Mouse (Mus musculus): ENCODE results near the gene Supt5. TPM values are rescaled to one million over a fixed set of nuclear protein-coding genes. Genes with fewer than 3 reads are reported as not detected.

The Supt5 gene
- total and polyA plus RNA-seq, 3 experiments, result 35.5 to 111 (median 67.3) TPM

GRCm38 (mm10) chr7:28356981-28357380 is 18.4 kb upstream of the Supt5 start:
- TF ChIP-seq MAX (IDR thresholded peaks at IDR 0.05; ENCODE audit: low read length) (no peak), TBP (conservative IDR thresholded peaks at IDR 0.05; ENCODE audit: low read depth, low read length) (no peak), GABPA (IDR thresholded peaks at IDR 0.05; ENCODE audit: insufficient replicate concordance, low read depth, low read length) (no peak), UBTF (IDR thresholded peaks at IDR 0.05; ENCODE audit: low read depth, low read length) (no peak), MXI1 (IDR thresholded peaks at IDR 0.05; ENCODE audit: low read depth, low read length) (no peak), SIN3A (IDR thresholded peaks at IDR 0.05; ENCODE audit: low read length) (no peak), RCOR1 (conservative IDR thresholded peaks at IDR 0.05; ENCODE audit: low read depth, low read length) (no peak), MYC (IDR thresholded peaks at IDR 0.05; ENCODE audit: low read depth, low read length) (no peak), MAZ (IDR thresholded peaks at IDR 0.05; ENCODE audit: low read depth, low read length) (no peak), NRF1 (IDR thresholded peaks at IDR 0.05; ENCODE audit: low read depth, low read length) (no peak), KAT2A (IDR thresholded peaks at IDR 0.05; ENCODE audit: insufficient replicate concordance, low read length) (no peak), HCFC1 (IDR thresholded peaks at IDR 0.05; ENCODE audit: low read depth, low read length) (no peak)
- no peak overlapping the region for H3K27ac ChIP-seq (ENCODE audit: insufficient read depth, low read depth)
- H3K4me3 ChIP-seq (replicated peaks in 1 of 3; ENCODE audit: low read depth in 2 of 3, low read length in 2 of 3, poor library complexity in 1 of 3), result no peak overlapping the region
- no peak overlapping the region for H3K4me2 ChIP-seq (ENCODE audit: insufficient read depth, low read depth, poor library complexity, severe bottlenecking)
- peaks cover 3 to 24% of the 10 kb centered on the region in 2 experiments; a peak in 3 of 4 replicates for H3K4me1 ChIP-seq (ENCODE audit: control insufficient read depth in 1 of 2, insufficient read depth in 2 of 2)
- H3K9me3 ChIP-seq (replicated peaks; ENCODE audit: low read length), result no peaks in the 10 kb centered on the region
- in situ Hi-C loops (cut with MboI; ENCODE audit: low pct_ligation_motif_present, low pct_unique_long_range_greater_than_20kb, low sequenced_read_pairs) (no loop called here), dilution Hi-C loops (cut with MboI; ENCODE audit: extremely low pct_ligation_motif_present, extremely low pct_unique_long_range_greater_than_20kb, low sequenced_read_pairs) (no loop called here)
- H3K27me3 ChIP-seq (replicated peaks), result no peaks in the 10 kb centered on the region
- peaks cover 3% of the 10 kb centered on the region for H3K79me2 ChIP-seq (replicated peaks; ENCODE audit: control insufficient read depth, extremely low read depth, insufficient read depth, poor library complexity, severe bottlenecking)
- no peak overlapping the region for H3K9ac ChIP-seq (ENCODE audit: insufficient read depth, low read depth)
- peaks cover 36 to 61% of the 10 kb centered on the region in 2 experiments for H3K36me3 ChIP-seq (replicated peaks in 1 of 2; ENCODE audit: control insufficient read depth in 1 of 2, insufficient read depth in 1 of 2, low read length in 1 of 2)
- no peak for DNase-seq (ENCODE audit: extremely low read depth)

- TF ChIP-seq POLR2A (IDR thresholded peaks at IDR 0.05; ENCODE audit: low read depth, low read length) (peak; percentile 22; the same call in 1 of the 2 replicates), MAFK (IDR thresholded peaks at IDR 0.05; ENCODE audit: insufficient replicate concordance, low read length) (no peak)
- Histone ChIP-seq H3K79me2 (replicated peaks; ENCODE audit: control insufficient read depth, extremely low read depth, insufficient read depth, poor library complexity, severe bottlenecking) (peaks cover 17% of the 10 kb centered on the region), H3K4me3 (replicated peaks in 1 of 3; ENCODE audit: low read depth in 2 of 3, low read length in 2 of 3, poor library complexity in 1 of 3) (no peak overlapping the region), H3K4me2 (ENCODE audit: insufficient read depth, low read depth, poor library complexity, severe bottlenecking) (no peak overlapping the region), H3K36me3 (replicated peaks in 1 of 2; ENCODE audit: control insufficient read depth in 1 of 2, insufficient read depth in 1 of 2, low read length in 1 of 2) (peaks cover 36 to 52% of the 10 kb centered on the region in 2 experiments), H3K4me1 (ENCODE audit: control insufficient read depth in 1 of 2, insufficient read depth in 2 of 2) (peaks cover 8 to 28% of the 10 kb centered on the region in 2 experiments), H3K27me3 (replicated peaks) (no peaks in the 10 kb centered on the region), H3K27ac (ENCODE audit: insufficient read depth, low read depth) (no peak overlapping the region), H3K9ac (ENCODE audit: insufficient read depth, low read depth) (no peak overlapping the region), H3K9me3 (replicated peaks; ENCODE audit: low read length) (no peaks in the 10 kb centered on the region)
- dilution Hi-C loops (cut with MboI; ENCODE audit: extremely low pct_ligation_motif_present, extremely low pct_unique_long_range_greater_than_20kb, low sequenced_read_pairs), result no loop called here
- no peak for DNase-seq (ENCODE audit: extremely low read depth)
- in situ Hi-C loops (cut with MboI; ENCODE audit: low pct_ligation_motif_present, low pct_unique_long_range_greater_than_20kb, low sequenced_read_pairs), result no loop called here
Observed at GRCm38 (mm10) chr7:28355221-28355620, 16.7 kb upstream of the Supt5 start.

GRCm38 (mm10) chr7:28354596-28354995 is 16.1 kb upstream of the Supt5 start:
- in situ Hi-C loops (cut with MboI; ENCODE audit: low pct_ligation_motif_present, low pct_unique_long_range_greater_than_20kb, low sequenced_read_pairs), result no loop called here
- H3K4me3 ChIP-seq (replicated peaks in 1 of 3; ENCODE audit: low read depth in 2 of 3, low read length in 2 of 3, poor library complexity in 1 of 3), result no peak overlapping the region
- peaks cover 17% of the 10 kb centered on the region for H3K79me2 ChIP-seq (replicated peaks; ENCODE audit: control insufficient read depth, extremely low read depth, insufficient read depth, poor library complexity, severe bottlenecking)
- H3K36me3 ChIP-seq (replicated peaks in 1 of 2; ENCODE audit: control insufficient read depth in 1 of 2, insufficient read depth in 1 of 2, low read length in 1 of 2), result peaks cover 31 to 46% of the 10 kb centered on the region in 2 experiments
- H3K27me3 ChIP-seq (replicated peaks), result no peaks in the 10 kb centered on the region
- no peak for DNase-seq (ENCODE audit: extremely low read depth)
- no peaks in the 10 kb centered on the region for H3K9me3 ChIP-seq (replicated peaks; ENCODE audit: low read length)
- peaks cover 8 to 33% of the 10 kb centered on the region in 2 experiments for H3K4me1 ChIP-seq (ENCODE audit: control insufficient read depth in 1 of 2, insufficient read depth in 2 of 2)
- H3K9ac ChIP-seq (ENCODE audit: insufficient read depth, low read depth), result no peak overlapping the region
- no peak for TF ChIP-seq ELF1 (IDR thresholded peaks at IDR 0.05; ENCODE audit: low read depth, low read length)
- no peak for TF ChIP-seq MAZ (IDR thresholded peaks at IDR 0.05; ENCODE audit: low read depth, low read length)
- TF ChIP-seq NRF1 (IDR thresholded peaks at IDR 0.05; ENCODE audit: low read depth, low read length), result no peak
- TF ChIP-seq HCFC1 (IDR thresholded peaks at IDR 0.05; ENCODE audit: low read depth, low read length), result no peak
- no peak for TF ChIP-seq ZMIZ1 (IDR thresholded peaks at IDR 0.05; ENCODE audit: low read depth, low read length)
- TF ChIP-seq ETS1 (conservative IDR thresholded peaks at IDR 0.05; ENCODE audit: low read depth, low read length), result no peak
- TF ChIP-seq SIN3A (IDR thresholded peaks at IDR 0.05; ENCODE audit: low read length), result no peak
- TF ChIP-seq CTCF (conservative IDR thresholded peaks at IDR 0.05 in 1 of 2, IDR thresholded peaks at IDR 0.05 in 1 of 2; ENCODE audit: low read depth in 2 of 2, low read length in 2 of 2), result no peak
- no peak for TF ChIP-seq PAX5 (IDR thresholded peaks at IDR 0.05; ENCODE audit: low read length)
- no peak for TF ChIP-seq MYC (IDR thresholded peaks at IDR 0.05; ENCODE audit: low read depth, low read length)
- no peak for TF ChIP-seq RAD21 (IDR thresholded peaks at IDR 0.05; ENCODE audit: low read depth, low read length)
- TF ChIP-seq RCOR1 (conservative IDR thresholded peaks at IDR 0.05; ENCODE audit: low read depth, low read length), result no peak
- no peak for TF ChIP-seq ZNF384 (IDR thresholded peaks at IDR 0.05; ENCODE audit: low read depth, low read length)
- no peak overlapping the region for H3K27ac ChIP-seq (ENCODE audit: insufficient read depth, low read depth)
- dilution Hi-C loops (cut with MboI; ENCODE audit: extremely low pct_ligation_motif_present, extremely low pct_unique_long_range_greater_than_20kb, low sequenced_read_pairs), result no loop called here
- H3K4me2 ChIP-seq (ENCODE audit: insufficient read depth, low read depth, poor library complexity, severe bottlenecking), result no peak overlapping the region
